Mouse (Mus musculus) embryo, embryonic 9.5 days (tissue): ENCODE results near the gene Grip1.
"Not testable (repeated sequence)": the region's sequence is repeated elsewhere in the genome, so short reads cannot be mapped to it uniquely, and the experiment has no call there.

Experiments used
- DNase-seq: peaks from one replicate; pipeline ENCODE4 v3.0.0-alpha.2; 2017; ENCODE audit errors: extremely low spot score

Grip1 gene

DNA sequence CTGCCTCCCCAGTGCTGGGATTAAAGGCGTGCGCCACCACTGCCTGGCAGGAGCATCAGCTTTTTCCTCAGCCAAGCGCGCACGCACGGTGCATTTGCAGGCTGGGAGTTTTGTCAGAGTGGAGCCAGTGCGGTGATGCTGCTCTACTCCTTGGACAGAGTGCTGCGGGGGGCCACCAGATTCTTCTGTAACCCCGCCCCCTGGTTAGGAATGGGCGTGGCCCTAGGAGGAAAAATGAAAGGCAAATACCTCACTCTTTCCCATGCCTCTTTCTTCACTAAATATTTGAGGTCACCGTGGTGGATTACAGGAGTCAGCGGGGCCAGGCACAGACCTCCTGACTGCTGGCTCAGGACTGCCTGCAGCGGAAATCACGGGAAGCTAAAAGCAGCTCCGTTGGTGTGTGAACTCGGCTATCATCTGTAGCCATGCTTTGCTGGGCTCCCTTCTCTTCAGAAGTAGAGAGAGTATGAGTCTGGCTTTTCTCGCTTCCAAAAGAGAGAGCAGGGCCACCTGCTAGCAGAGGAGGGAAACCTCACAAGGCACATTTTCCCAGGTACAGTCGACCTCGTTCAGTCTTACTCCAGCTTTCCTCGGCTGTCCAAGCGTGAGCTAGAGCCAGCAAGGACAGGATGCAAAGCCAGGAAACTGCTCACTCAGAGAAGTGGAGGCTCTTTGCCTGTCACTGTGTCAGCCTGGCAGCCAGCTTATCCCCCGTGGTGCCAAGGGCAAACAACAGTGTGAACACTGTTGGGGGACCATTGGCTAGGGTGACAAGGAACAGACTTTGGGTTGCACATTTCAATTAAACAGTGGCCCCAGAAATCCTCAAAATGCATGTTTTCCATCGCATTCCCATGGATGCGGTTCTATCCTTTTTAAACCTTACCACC lies 607.9 kb downstream of the Grip1 start:
- no peak for DNase-seq

- DNase-seq, result peak; percentile 43
These were observed 610.8 kb downstream of the Grip1 start for GRCm38 (mm10) chr10:120064424-120064823.

- no peak for DNase-seq
These were observed 612.7 kb downstream of the Grip1 start for GRCm38 (mm10) chr10:120066319-120066718.

DNA sequence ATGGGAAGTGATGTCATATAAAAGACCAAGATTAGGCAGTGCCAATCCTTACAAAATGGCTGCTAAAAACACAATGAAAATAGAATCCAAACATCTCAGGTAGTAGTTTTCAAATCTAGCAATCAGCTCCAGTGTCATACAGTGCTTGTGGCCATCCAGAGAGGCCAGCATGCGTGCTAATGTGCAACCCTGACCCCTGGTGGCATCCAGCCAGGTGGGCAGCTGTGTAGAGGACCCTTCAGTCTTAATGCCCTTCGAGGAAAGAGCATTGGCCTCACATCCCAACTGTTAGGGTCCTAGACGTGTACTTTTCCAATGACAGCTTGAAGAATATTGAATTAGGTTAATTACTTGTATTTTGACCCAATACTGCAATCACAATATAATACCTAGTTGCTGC lies 624.2 kb downstream of the Grip1 start:
- DNase-seq, result no peak

GRCm38 (mm10) chr10:120092548-120092947 lies 638.9 kb downstream of the Grip1 start:
- DNase-seq, result no peak

- DNase-seq, result no peak
These were observed 641.5 kb downstream of the Grip1 start for GRCm38 (mm10) chr10:120095136-120095535.

DNA sequence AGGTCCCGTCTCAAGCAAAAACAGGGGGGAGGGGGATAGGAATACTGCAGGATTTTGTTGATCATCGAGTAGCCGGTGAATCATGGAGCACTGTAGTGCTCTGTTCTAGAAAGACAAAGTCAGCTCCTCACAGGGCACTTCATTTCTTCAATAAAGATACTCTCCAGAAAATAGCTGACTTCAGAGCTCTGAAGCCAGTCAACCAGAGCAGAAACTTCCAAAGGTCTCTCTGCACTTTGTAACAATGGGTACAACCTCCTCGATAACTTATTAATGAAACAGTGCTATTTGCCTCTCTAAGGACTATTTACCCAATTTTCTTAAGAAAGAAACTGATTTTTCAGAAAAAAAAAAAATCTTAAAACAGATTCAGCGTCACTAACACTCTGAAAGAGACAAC lies 642.1 kb downstream of the Grip1 start:
- DNase-seq, result no peak

DNA sequence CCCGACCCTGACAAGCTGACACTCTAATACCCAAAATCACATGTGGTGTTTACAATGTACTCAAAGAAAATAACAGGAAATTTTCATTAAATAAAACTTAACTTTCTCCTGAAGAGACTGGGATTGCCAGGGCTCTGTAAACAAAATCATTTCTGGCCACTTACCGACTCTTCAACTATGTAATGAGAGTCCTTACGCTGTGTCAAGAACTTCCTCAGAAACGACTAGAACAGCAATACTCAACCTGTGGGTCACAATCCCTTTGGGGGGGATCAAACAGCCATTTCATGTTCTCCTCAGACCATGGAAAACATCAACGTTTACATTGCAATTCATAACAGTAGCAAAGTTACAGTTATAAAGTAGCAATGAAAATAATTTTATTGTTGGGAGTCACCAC lies 643.9 kb downstream of the Grip1 start:
- DNase-seq, result no peak

- DNase-seq, result no peak
These were observed 647.2 kb downstream of the Grip1 start for GRCm38 (mm10) chr10:120100806-120101205.

DNA sequence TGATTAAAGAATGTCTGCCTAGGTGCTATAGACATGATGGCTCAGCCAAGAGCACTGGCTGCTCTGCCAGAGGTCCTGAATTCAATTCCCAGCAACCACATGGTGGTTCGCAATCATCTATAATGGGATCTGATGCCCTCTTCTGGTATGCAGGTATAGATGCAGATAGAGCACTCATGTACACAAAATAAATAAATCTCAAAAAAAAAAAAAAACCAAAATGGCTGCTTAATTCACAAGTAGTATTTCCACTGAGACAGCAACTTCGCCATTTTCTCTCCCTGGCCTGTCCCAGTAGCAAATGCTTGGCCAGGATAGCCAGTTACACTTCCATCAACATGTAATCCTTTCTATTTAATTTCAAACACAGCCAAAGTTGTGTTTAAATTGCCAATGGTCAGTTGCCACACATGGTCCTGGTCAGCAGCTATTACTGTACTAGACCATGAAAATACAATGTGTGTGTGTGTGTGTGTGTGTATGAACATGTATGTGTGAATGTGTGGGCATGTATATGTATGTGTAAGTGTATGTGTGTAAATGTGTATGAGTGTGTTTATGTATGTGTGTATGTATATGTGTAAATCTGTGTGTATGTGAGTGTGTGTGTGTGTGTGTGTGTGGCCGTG lies 658.2 kb downstream of the Grip1 start:
- DNase-seq, result no peak

- peak; percentile 98 for DNase-seq
These were observed 659.1 kb downstream of the Grip1 start, which contains the start of gene Helb for GRCm38 (mm10) chr10:120112507-120113396. Gene Helb, minus strand, starts transcription at chr10:120112987.

- not testable (repeated sequence) for DNase-seq
These were observed 659.9 kb downstream of the Grip1 start for GRCm38 (mm10) chr10:120113482-120113881.

DNA sequence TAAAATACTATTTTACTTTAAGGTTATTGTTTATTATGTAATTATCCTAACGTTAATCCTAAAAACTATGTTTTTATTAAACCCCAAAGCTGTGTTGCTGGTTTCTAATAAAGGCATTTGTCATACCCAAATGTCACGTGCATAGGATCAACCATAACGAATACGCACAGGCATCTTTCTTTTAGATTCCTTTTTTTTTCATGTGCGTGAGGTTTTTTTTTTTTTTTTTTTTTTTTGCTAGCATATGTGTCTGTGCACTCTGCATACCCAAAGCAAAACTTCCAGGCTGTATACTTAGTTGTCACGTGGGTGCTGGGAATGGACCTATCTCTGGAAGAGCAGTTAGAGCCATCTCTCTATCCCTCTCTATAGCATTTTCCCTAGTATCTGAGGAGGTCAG lies 660.4 kb downstream of the Grip1 start:
- no peak for DNase-seq

- DNase-seq, result no peak
These were observed 660.9 kb downstream of the Grip1 start for GRCm38 (mm10) chr10:120114493-120114892.

- DNase-seq, result no peak
These were observed 661.6 kb downstream of the Grip1 start for GRCm38 (mm10) chr10:120115249-120115648.

DNA sequence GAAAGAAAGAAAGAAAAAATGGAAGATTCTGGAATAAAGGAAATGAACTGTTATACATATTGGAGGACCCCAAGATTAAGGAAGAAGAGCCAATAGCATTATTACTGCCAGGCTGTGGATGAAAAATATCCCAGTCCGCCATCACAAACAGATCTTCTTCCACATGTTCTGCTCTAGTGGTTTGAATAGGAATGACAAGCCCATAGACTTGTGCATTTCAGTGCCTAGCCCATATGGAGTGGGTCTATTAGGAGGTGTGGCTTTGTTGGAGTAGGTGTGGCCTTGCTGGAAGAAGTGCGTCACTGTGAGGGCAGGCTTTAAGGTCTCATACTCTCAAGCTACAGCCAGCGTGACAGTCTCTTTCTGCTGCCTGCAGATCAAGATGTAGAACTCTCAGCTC lies 670.1 kb downstream of the Grip1 start:
- no peak for DNase-seq

DNA sequence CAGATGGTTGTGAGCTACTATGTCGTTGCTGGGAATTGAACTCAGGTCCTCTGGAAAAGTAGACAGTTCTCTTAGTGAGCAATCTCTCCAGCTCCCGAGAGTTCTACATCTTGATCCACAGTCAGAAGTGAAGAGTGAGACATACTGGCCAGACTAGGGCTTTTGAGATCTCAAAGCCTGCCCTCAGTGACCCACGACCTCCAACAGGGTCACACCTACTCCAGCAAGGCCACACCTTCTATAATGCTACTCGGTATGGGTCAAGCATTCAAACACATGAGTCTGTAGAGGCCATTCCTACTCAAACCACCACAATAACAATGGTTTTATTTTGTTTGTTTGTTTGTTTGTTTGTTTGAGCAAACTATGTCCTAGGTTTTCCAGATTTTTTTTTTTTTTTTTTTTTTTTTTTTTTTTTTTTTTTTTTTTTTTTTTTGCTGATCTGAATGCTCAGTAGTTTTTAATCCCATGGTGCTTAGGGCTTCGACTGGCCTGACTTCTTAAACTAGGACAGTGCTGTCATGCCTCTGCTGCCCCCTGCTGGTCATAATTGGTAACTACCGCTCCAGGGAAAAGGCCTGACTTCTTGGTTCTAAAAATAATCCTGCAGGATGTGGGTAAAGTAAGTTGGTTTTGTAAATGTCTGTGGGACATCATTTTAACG lies 671.3 kb downstream of the Grip1 start:
- DNase-seq, result peak; percentile 76

DNA sequence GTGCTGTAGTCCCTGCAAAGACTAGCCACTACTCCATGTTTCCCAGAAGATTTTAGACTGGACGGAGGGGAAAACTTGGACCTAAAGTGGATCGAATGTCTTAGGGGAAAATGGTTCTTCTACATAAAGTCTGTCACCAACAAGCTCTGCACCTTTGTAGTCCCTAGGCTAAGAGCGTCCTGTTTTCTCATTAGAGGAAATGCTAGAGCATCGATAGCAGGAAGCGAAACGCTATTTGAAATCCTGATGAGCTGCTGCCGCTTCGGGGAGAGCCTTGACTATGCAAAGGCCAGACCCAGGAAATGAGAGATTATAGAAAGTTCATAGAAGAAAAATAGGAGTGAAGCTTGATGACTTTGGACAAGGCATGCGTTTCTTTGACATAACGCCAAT lies 671.8 kb downstream of the Grip1 start:
- no peak for DNase-seq

DNA sequence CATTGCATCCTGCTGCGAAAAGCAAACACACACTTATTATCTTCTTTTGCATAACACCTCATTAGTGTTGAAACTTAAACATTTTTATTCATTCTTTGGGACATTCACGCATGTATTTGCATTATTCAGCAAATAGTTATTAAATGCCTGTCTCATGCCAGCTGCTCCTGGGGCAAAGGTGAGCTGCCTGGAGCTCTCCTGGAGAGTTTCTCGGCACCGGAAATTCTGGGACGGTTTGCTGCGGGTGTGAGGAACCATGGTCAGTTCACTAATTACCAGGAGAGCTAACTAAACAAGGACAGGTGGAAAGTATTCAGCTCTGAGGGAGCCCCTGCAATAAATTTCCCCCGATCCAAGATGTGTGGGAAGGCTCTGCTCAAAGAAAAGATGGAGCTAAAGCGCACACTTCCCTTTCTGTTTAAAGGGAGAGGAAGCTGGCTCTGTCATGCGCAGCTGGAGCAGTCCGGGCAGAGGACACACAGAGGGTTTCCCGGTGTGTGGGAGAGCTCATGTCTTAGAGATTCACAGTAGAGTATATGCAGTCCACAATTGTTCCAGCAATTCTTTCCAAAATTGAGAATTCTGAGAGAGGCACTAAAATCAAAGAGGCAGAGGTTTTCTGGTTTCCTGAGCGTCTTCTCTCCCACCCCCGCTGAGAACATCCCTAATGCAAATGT lies 675.1 kb downstream of the Grip1 start:
- DNase-seq, result no peak

DNA sequence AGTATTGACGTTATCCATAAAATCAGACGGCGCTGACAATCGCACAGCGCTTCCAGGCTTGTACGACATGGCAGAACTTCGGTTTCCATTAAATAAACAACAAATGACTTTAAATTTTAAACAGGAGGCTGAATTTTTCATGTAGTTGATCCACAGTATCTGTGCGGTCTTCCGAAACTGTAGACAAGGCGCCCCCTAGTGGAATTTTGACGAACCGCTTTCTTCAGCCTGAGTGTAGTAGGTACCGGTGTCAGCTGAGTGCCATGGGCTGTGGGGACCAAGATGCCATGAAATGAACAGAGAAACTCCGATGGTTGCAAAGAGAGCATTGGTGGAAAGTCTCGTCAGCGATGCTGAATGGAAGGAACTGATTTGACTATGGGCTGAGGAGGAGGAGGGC lies 677.0 kb downstream of the Grip1 start:
- peak; percentile 32 for DNase-seq

GRCm38 (mm10) chr10:120133697-120134096 lies 680.1 kb downstream of the Grip1 start:
- DNase-seq, result no peak
